Mouse (Mus musculus) naive thymus-derived CD4-positive, alpha-beta T cell, adult 2 months (primary cell): ENCODE data around the gene Gm13119.
"Not testable (repeated sequence)": the region's sequence is repeated elsewhere in the genome, so short reads cannot be mapped to it uniquely, and the experiment has no call there.

Source experiments
- DNase-seq: peaks from one replicate; pipeline ENCODE4 v3.0.0-alpha.2; 2011; ENCODE audit warnings: low read depth

Gene Gm13119

GRCm38 (mm10) chr4:144357642-144358041 lies at the start of gene Gm13119:
Gene Gm13119, plus strand, starts transcription at chr4:144357942.
- not testable (repeated sequence) for DNase-seq

DNA sequence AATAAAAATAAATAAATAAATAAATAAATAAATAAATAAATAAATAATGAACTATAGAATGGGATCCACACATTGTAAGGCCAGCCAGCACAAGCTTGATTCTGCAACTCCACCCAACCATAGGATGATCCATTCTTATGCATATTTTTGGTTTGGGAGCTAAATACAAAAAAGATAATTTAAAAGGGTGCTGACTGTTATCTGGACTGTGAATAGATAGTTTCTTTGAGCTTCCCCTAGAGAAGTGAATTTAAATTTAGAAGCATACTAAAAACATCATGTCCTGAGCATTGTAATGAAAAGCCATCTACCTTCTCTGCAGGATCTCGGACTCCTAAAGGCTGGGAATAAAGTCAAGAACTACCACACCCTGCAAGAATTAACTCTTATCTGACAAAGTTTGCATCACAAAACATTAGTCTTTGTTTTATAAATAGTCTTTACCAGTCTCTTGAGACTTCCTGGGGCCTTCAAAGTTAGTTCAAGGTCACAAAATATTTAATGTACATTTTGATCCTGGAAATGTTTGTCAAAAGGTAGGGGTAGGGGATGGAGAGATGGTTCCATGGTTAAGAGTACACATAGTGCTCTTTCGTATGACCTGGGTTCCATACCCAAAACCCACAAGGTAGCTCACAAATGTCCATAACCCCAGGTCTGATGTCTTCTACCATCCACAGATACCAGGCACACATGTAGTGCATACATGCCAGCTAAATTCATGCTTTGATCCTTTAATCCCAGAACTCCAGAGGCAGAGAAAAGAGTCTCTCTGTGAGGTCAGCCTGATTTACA lies 44.9 kb upstream of the Gm13119 start:
- DNase-seq = not testable (repeated sequence)

GRCm38 (mm10) chr4:144329949-144330348 lies 27.8 kb upstream of the Gm13119 start, which contains the start of gene Gm13128:
Gene Gm13128, plus strand, starts transcription at chr4:144330249.
- DNase-seq = not testable (repeated sequence)

- DNase-seq = not testable (repeated sequence)
These were observed 21.9 kb upstream of the Gm13119 start for GRCm38 (mm10) chr4:144335856-144336255.

- DNase-seq = no peak
These were observed 20.2 kb downstream of the Gm13119 start, which contains the start of gene Pramef20 for GRCm38 (mm10) chr4:144377911-144378310. Gene Pramef20, minus strand, starts transcription at chr4:144377933.

DNA sequence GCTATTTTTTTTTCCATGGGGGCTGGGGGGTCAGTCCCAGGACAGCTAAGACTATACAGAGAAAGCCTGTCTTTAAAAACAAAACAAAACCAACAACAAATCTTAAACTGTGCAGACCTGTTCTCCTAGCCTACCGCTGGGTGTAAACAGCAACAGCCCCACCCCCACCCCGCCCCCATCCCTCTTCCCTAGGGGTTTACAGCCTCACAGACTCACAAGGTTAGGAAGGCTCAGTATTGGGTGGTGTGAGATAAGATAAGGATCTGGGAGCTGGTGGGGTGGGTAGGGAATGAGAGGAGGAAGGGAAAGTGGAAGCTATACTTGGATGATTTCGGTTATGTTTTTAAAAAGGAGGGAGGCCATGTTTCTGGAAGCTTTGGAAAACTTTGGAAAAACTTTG lies 38.6 kb downstream of the Gm13119 start:
- no peak for DNase-seq

DNA sequence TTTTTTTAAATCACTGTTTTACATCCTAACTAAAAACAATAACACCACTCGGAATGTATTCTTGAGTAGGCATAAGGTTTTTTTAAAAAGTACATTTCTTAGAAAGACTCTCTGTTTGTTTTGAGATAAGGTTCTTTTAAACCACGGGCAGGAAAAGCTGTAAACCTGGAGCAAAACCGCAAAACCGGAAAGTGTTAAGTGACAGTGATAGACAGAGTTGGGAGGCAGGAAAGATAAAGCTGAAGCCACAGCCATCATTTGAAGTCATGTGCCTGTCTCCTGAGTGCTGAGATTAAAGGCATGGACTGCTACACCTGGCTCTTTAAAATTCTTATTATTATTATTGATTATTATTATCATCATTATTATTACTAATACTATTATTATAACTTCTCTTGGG lies 45.0 kb downstream of the Gm13119 start:
- no peak for DNase-seq

- DNase-seq = peak; percentile 24
These were observed 46.8 kb downstream of the Gm13119 start for GRCm38 (mm10) chr4:144404456-144405086.

DNA sequence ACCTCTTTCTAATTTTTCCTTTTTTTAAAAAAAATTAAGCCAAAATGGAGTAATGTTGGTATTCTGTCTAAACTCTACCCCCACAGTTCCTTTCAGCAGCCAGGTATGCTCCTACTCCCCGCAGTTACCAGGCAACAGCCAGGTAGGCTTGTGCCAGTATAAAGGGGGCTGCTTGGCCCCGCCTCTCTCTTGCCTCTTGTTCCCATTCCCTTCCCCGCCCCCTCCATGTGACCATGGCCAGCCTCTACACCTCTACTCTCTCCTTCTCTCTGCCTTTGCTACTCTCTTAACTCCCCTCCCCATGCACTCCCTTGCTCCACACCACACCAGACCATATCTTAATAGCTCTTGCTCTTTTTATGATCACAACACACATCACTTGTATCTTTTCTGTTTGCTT lies 48.5 kb downstream of the Gm13119 start:
- no peak for DNase-seq

DNA sequence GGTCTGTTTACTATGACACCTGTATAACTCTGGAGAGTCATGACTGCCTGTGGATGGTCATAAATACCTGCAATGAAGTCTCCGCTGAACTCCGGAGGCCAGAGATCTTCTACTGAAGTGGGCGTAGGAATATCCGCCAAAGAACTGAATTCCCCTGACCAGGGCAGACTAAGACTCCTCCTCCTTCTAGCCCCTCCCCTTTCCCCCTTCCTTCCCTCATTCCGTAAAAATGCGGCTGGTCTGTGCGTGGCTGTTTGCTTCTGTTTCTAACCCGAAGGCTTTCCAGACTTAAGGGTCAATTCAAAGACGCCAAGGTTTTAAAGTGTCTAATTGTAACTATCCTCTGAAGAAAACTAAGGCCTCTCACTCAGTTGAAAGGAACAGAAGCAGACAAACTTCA lies 50.5 kb downstream of the Gm13119 start, which contains the start of gene Pramef12:
Pramef12 (minus strand) TSS at position 175 of the 400 bp plus-strand sequence.
- DNase-seq = no peak
